Mouse (Mus musculus) lung, embryonic 16.5 days (tissue): Measurements from ENCODE around the gene Cyp2b23. TPM values are rescaled to one million over a fixed set of nuclear protein-coding genes. Genes with fewer than 3 reads are reported as not detected.
"Not testable (repeated sequence)": the region's sequence is repeated elsewhere in the genome, so short reads cannot be mapped to it uniquely, and the experiment has no call there.

Source experiments
- ATAC-seq: fragments of 200-750 bp; cut with Nextera tagmentation; 2 replicates; pipeline ENCODE4 v1.8.0; 2017; ENCODE audit warnings: low read depth, mild to moderate bottlenecking, moderate library complexity
- H3K27ac ChIP-seq: fragments of 300-500 bp; sonication (generic); 2 replicates; pipeline ENCODE4 v1.5.1; 2014; ENCODE audit warnings: mild to moderate bottlenecking, control low read depth, low read length
- H3K27me3 ChIP-seq: fragments of 300-500 bp; sonication (generic); 2 replicates; pipeline ENCODE4 v1.6.1; 2014; ENCODE audit warnings: low read depth, low read length, mixed read lengths; ENCODE audit not compliant: control insufficient read depth, insufficient read depth
- H3K36me3 ChIP-seq: fragments of 300-500 bp; sonication (generic); 2 replicates; pipeline ENCODE4 v1.6.1; 2014; ENCODE audit warnings: low read length; ENCODE audit not compliant: control insufficient read depth, insufficient read depth
- H3K4me1 ChIP-seq: fragments of 300-500 bp; sonication (generic); replicated peaks from 2 replicates; pipeline ENCODE4 v1.6.1; 2014; ENCODE audit warnings: low read length, mixed read lengths; ENCODE audit not compliant: control insufficient read depth, insufficient read depth
- H3K4me2 ChIP-seq: fragments of 300-500 bp; sonication (generic); 2 replicates; pipeline ENCODE4 v1.6.1; 2014; ENCODE audit warnings: low read depth, low read length, control low read depth
- H3K4me3 ChIP-seq: fragments of 300-500 bp; sonication (generic); 2 replicates; pipeline ENCODE4 v1.5.1; 2014; ENCODE audit warnings: mild to moderate bottlenecking, low read length, control low read depth
- H3K9ac ChIP-seq: fragments of 300-500 bp; sonication (generic); 2 replicates; pipeline ENCODE4 v1.6.1; 2014; ENCODE audit warnings: low read length, control low read depth
- H3K9me3 ChIP-seq: fragments of 300-500 bp; sonication (generic); 2 replicates; pipeline ENCODE4 v1.6.1; 2016; ENCODE audit warnings: low read length; ENCODE audit not compliant: control insufficient read depth
- WGBS: fragments of 180-500 bp; shearing (Covaris S2); extraction: QIAGEN DNeasy Blood & Tissue Kit; methylation state at CpG from one replicate; pipeline ENCODE4 v1.1.7; 2014; 5-methylcytosine and 5-hydroxymethylcytosine counted together
- polyA plus RNA-seq: library from polyadenylated mRNA; unstranded; fragments of >200 nt; fragmentation: Nextera tagmentation; extraction: Ambion mirVana; gene quantifications from 2 replicates; pipeline ENCODE4 v1.2.1, GENCODE M21; 2015

Gene Cyp2b23
- polyA plus RNA-seq: not detected in 2 replicates

DNA sequence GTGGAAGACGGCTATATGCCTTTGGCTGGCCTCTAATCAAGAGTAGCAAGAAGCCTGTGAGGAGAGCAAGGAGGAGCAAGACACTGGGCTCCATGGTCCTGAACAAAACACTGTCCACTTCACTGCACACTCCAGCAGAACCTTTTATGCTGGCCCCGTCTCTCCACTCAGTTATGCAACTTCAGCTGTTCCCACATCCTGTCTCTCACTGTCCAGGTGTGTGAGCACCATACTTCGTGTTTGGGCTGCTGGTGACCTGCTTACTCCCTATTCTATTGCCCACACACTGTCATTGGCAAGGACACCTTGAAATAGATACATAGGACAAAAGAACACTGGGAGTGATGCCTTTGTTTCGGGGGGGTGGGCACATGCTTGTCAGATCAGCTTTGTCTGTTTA lies at the start of gene Cyp2b23:
Cyp2b23 (minus strand) TSS at position 101 of the 400 bp plus-strand sequence.
- no peaks in the 10 kb centered on the region for H3K4me1 ChIP-seq
- WGBS: 69% methylated on average over 4 of the region's 4 CpGs
- no peak within 1 kb of the TSS for H3K27ac ChIP-seq
- H3K4me2 ChIP-seq: no peak within 1 kb of the TSS
- no peaks in the 10 kb centered on the region; the same call in 1 of the 2 replicates for H3K9me3 ChIP-seq
- H3K36me3 ChIP-seq: no peaks in the 10 kb centered on the region
- H3K4me3 ChIP-seq: no peak within 1 kb of the TSS
- no peak within 1 kb of the TSS for H3K9ac ChIP-seq
- no peaks in the 10 kb centered on the region for H3K27me3 ChIP-seq
- ATAC-seq: no peak

DNA sequence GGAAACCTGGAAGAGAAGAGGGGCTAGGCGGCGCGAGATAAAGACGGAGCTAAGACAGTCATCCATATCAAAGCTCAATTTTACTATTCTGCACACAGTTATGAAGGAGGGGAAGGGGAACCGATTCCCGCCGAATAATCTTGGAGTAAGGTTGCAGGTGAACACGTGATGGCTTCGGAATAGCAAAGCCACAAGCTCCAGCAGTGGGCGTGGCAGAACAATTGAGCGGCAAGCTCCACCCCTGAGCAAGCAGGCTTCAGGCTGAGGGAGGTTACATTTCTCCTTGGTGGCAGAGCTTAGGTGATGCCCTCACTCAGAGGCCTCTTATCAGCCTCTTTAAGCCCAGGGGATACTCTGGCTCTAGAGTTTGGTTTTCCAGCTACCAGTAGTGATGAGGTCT lies 24.8 kb upstream of the Cyp2b23 start:
- Histone ChIP-seq H3K27me3 (no peaks in the 10 kb centered on the region), H3K27ac (no peak overlapping the region), H3K9ac (no peak overlapping the region), H3K9me3 (no peaks in the 10 kb centered on the region), H3K4me1 (no peaks in the 10 kb centered on the region), H3K4me2 (no peak overlapping the region), H3K36me3 (no peaks in the 10 kb centered on the region), H3K4me3 (no peak overlapping the region)
- 86% methylated on average over 11 of the region's 11 CpGs for WGBS
- ATAC-seq: no peak

GRCm38 (mm10) chr7:26707061-26707460 lies 20.8 kb upstream of the Cyp2b23 start:
- Histone ChIP-seq H3K4me1 (no peaks in the 10 kb centered on the region), H3K36me3 (no peaks in the 10 kb centered on the region), H3K9ac (no peak overlapping the region), H3K4me2 (no peak overlapping the region), H3K9me3 (no peaks in the 10 kb centered on the region), H3K4me3 (no peak overlapping the region), H3K27me3 (no peaks in the 10 kb centered on the region), H3K27ac (no peak overlapping the region)
- no peak for ATAC-seq
- WGBS: 42% methylated on average over 11 of the region's 11 CpGs

DNA sequence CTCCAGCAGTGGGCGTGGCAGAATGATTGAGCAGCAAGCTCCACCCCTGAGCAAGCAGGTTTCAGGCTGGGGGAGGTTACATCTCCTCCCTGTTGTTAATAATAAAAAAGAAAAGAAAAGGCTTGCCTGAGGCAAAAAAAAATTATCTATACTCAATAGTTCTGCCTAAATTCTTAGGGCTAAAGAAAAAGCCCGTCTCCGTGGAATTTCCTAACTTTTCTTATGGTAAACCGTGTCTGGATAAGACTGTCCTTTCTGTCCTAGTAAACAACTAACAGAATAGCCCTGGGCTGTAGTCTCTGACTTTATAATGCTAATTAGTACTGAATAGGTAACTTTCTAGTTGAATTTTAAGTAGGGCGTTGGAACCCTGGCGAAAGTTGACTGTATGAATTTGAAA lies 20.0 kb upstream of the Cyp2b23 start:
- not testable (repeated sequence) for H3K9me3 ChIP-seq, ATAC-seq, H3K4me2 ChIP-seq, H3K27ac ChIP-seq, H3K4me1 ChIP-seq, H3K4me3 ChIP-seq, H3K9ac ChIP-seq, H3K36me3 ChIP-seq, H3K27me3 ChIP-seq
- 42% methylated on average over 6 of the region's 6 CpGs for WGBS

DNA sequence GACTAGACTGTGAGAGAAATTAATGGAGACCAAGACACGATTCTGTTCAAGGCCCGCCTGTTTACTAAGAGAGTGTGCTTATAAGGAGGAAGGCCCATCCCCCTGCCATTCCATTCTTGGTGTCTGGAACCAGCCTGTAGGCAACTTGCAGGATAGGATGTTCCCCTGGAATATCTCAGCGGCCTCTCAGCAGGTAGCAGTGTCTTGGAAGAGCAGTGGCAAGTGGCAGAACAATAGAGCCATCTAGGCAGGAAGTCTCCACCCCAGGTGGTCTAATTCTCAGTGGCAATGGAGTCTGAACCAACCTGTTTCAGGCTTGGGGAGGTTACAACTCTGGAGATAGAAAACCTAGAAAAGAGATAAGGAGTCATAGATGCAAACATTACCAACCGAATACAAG lies 13.9 kb upstream of the Cyp2b23 start:
- H3K9ac ChIP-seq: no peak overlapping the region

DNA sequence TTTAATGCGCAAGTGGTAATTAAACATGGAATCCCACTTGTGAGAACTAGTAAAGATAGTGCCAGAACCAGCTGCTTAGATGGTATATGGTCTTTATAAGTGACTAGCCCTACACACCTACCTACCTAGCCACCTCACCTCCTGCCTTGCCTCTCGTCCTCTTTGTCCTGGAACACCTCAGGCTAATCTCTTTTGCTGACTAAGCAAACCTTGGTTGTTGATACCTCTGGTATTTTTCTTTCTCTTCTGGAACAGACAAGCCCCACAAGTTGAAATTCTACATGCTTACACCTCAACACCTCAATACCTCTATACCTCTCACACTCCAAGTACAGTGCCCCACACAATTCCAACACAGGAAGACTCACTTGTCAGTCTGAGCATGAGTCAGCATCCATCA lies 524 bp downstream of the Cyp2b23 start:
- WGBS: 69% methylated on average over 2 of the region's 2 CpGs
- Histone ChIP-seq H3K36me3 (no peaks in the 10 kb centered on the region), H3K27me3 (no peaks in the 10 kb centered on the region), H3K9ac (no peak overlapping the region), H3K27ac (no peak overlapping the region), H3K4me2 (no peak overlapping the region), H3K9me3 (no peaks in the 10 kb centered on the region; the same call in 1 of the 2 replicates), H3K4me1 (no peaks in the 10 kb centered on the region), H3K4me3 (no peak overlapping the region)
- no peak for ATAC-seq

More for the DNA sequence above, 13.9 kb upstream of the Cyp2b23 start:
- H3K4me1 ChIP-seq: no peaks in the 10 kb centered on the region
- no peaks in the 10 kb centered on the region for H3K9me3 ChIP-seq
- 73% methylated on average over 4 of the region's 4 CpGs for WGBS
- no peak overlapping the region for H3K4me2 ChIP-seq
- H3K27me3 ChIP-seq: no peaks in the 10 kb centered on the region
- H3K27ac ChIP-seq: no peak overlapping the region
- H3K36me3 ChIP-seq: no peaks in the 10 kb centered on the region
- ATAC-seq: no peak
- no peak overlapping the region for H3K4me3 ChIP-seq

GRCm38 (mm10) chr7:26667466-26667865 lies 18.8 kb downstream of the Cyp2b23 start:
- WGBS: 24% methylated on average over 2 of the region's 2 CpGs
- not testable (repeated sequence) for H3K36me3 ChIP-seq

DNA sequence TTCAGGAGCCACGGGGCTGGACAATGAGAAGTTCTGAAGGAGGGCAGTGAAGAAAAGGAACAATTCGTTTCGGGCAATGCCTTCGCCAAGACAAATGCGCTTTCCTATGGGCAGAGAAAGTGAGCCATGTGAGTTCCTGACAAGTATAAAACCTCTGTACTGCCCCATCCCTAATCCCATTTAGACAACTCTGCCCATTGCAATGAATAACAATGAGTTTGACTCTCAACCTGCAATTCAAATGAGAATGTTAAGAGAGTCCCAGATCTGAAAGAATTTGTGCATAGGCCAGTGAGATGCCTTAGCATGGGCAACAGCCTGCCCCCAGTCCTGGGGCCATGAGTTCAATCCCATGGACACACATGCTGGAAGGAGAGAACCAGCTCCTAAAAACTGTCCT lies 20.2 kb downstream of the Cyp2b23 start:
- Histone ChIP-seq H3K9ac (no peak overlapping the region), H3K27ac (no peak overlapping the region), H3K4me3 (no peak overlapping the region), H3K36me3 (no peaks in the 10 kb centered on the region), H3K27me3 (no peaks in the 10 kb centered on the region), H3K9me3 (peaks cover 5% of the 10 kb centered on the region; the same call in 1 of the 2 replicates), H3K4me2 (no peak overlapping the region), H3K4me1 (no peaks in the 10 kb centered on the region)
- 86% methylated on average over 5 of the region's 5 CpGs for WGBS
- ATAC-seq: no peak

More at GRCm38 (mm10) chr7:26667466-26667865, 18.8 kb downstream of the Cyp2b23 start:
- H3K27ac ChIP-seq, H3K27me3 ChIP-seq, H3K9me3 ChIP-seq, H3K4me1 ChIP-seq, H3K4me3 ChIP-seq, H3K9ac ChIP-seq, ATAC-seq, H3K4me2 ChIP-seq: not testable (repeated sequence)

GRCm38 (mm10) chr7:26618364-26618763 lies 67.9 kb downstream of the Cyp2b23 start, which contains the start of gene Vmn1r185:
Gene Vmn1r185 (minus strand): TSS chr7:26618464.
- H3K27ac ChIP-seq, H3K27me3 ChIP-seq, ATAC-seq, H3K9ac ChIP-seq, H3K9me3 ChIP-seq, H3K4me2 ChIP-seq, H3K4me1 ChIP-seq, H3K36me3 ChIP-seq, H3K4me3 ChIP-seq: not testable (repeated sequence)
- WGBS: 58% methylated on average over 1 of the region's 1 CpGs
